Comparison of ENCODE assay signal across 9 mouse cellular contexts in genomic region chr12:76015026-76015425, GRCm38 (mm10).
DNase-seq lines count a peak whose midpoint lies in the region; ATAC-seq and TF ChIP-seq lines count a peak whose summit lies in the region.
"Had no signal": no experiment of that assay in that cellular context is flagged by ENCODE, and none has a peak within 500 bp of the region (broad histone marks: within the 10 kb centered on the region; RNA-seq: fewer than 3 reads in every experiment).

No protein-coding gene starts in this region.

- no peak overlapping the region for H3K4me3 ChIP-seq in lung, adult 2 months (replicated peaks; ENCODE audit: extremely low read depth, low read depth, low read length)
- H3K4me3 ChIP-seq: hindbrain, embryonic 15.5 days; midbrain, embryonic 13.5 days had no signal

- WGBS in lung, adult 2 months: 64% methylated on average over 15 of the region's 15 CpGs

- H3K4me1 ChIP-seq in lung, adult 2 months (ENCODE audit: control insufficient read depth, insufficient read depth, low read length): no peaks in the 10 kb centered on the region; the same call in 1 of the 2 replicates
- H3K4me1 ChIP-seq: hindbrain, embryonic 15.5 days; midbrain, embryonic 13.5 days had no signal

- no peak for TF ChIP-seq POLR2A in lung, adult 2 months (IDR thresholded peaks at IDR 0.05; ENCODE audit: borderline replicate concordance, extremely low read depth, low read depth, low read length)

- ATAC-seq in activated CD4-positive, CD25-positive, alpha-beta regulatory T cell, adult 4 months: no peak
- ATAC-seq: midbrain, embryonic 13.5 days had no signal

- TF ChIP-seq CTCF in lung, adult 2 months (IDR thresholded peaks at IDR 0.05; ENCODE audit: insufficient read depth, low read length): no peak

- DNase-seq in 3134 (ENCODE audit: extremely low read depth, insufficient read length, low spot score): peak; percentile 49
- DNase-seq in R1 (ENCODE audit: low read depth, low spot score): peak; percentile 15
- DNase-seq in lung, adult 2 months: peak; percentile 50
- DNase-seq in lung, postnatal 4 days: peak; percentile 38 to 66
- DNase-seq in MN1 (ENCODE audit: low spot score): no peak
- no peak for DNase-seq in adrenal gland, adult 2 months

Comparison
In these comparisons a context has a peak if more than half of its experiments do, and no peak if none do; other contexts are left out.
1. DNase-seq: peak in 3134 (single experiment), R1 (single experiment), lung, adult 2 months (single experiment) and lung, postnatal 4 days (2 of 2); none in MN1 (single experiment) and adrenal gland, adult 2 months (single experiment).